Mouse (Mus musculus) hindbrain, embryonic 12.5 days (tissue): Measurements from ENCODE around the gene Sgsm2. TPM values are rescaled to one million over a fixed set of nuclear protein-coding genes. Genes with fewer than 3 reads are reported as not detected.

Experiments used
- ATAC-seq: fragments of 200-750 bp; cut with Nextera tagmentation; 2 replicates; pipeline ENCODE4 v1.8.0; 2017; ENCODE audit warnings: moderate TSS enrichment; ENCODE audit not compliant: low FRiP score
- H3K27ac ChIP-seq: fragments of 300-500 bp; sonication (generic); 2 replicates; pipeline ENCODE4 v1.5.1; 2016; ENCODE audit warnings: mild to moderate bottlenecking
- H3K27me3 ChIP-seq: fragments of 300-500 bp; sonication (generic); 2 replicates; pipeline ENCODE4 v1.6.1; 2016; ENCODE audit warnings: mild to moderate bottlenecking
- H3K36me3 ChIP-seq: fragments of 300-500 bp; sonication (generic); 2 replicates; pipeline ENCODE4 v1.6.1; 2016; ENCODE audit warnings: mild to moderate bottlenecking
- H3K4me1 ChIP-seq: fragments of 300-500 bp; sonication (generic); 2 replicates; pipeline ENCODE4 v1.6.1; 2016
- H3K4me2 ChIP-seq: fragments of 300-500 bp; sonication (generic); replicated peaks from 2 replicates; pipeline ENCODE4 v1.6.1; 2016; ENCODE audit warnings: mild to moderate bottlenecking
- H3K4me3 ChIP-seq: fragments of 300-500 bp; sonication (generic); 2 replicates; pipeline ENCODE4 v1.5.1; 2016; ENCODE audit warnings: mild to moderate bottlenecking
- H3K9ac ChIP-seq: fragments of 300-500 bp; sonication (generic); 2 replicates; pipeline ENCODE4 v1.6.1; 2016; ENCODE audit warnings: mild to moderate bottlenecking, moderate library complexity
- H3K9me3 ChIP-seq: fragments of 300-500 bp; sonication (generic); replicated peaks from 2 replicates; pipeline ENCODE4 v1.6.1; 2016; ENCODE audit warnings: mild to moderate bottlenecking
- WGBS: fragments of 180-500 bp; shearing (Covaris S2); methylation state at CpG from one replicate; pipeline ENCODE4 v1.1.7; 2016; 5-methylcytosine and 5-hydroxymethylcytosine counted together
- polyA plus RNA-seq: library from polyadenylated mRNA; unstranded; fragments of >200 nt; fragmentation: Nextera tagmentation; extraction: Ambion mirVana; gene quantifications from 2 replicates; pipeline ENCODE4 v1.2.1, GENCODE M21; 2016

Gene Sgsm2
- polyA plus RNA-seq, 1 experiment from 2014 or later: 16.1 TPM

DNA sequence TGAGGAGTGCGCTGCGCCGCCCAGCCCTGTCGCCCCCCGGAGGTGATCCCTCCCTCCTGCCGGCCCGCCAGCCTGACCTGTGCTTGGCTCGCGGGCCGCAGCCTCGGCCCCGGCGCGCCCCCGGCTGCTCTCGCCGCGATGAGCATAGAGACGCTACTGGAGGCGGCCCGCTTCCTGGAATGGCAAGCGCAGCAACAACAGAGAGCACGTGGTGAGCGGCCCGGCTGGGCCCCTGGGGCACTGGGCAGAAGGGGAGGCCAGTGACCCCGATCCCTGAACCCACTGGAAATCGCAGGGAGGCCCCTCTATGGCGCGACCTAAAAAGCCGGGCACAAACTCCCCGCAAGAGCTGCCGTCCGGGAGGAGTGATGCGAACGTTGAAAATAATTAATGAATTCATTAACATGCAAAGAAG lies 65.7 kb downstream of the Sgsm2 start:
- under 1% methylated on average over 35 of the region's 35 CpGs for WGBS
- Histone ChIP-seq H3K36me3 (no peaks in the 10 kb centered on the region), H3K9me3 (no peaks in the 10 kb centered on the region), H3K4me3 (peak overlapping the region; percentile 95), H3K4me1 (peaks cover 49% of the 10 kb centered on the region), H3K4me2 (peak overlapping the region; percentile 81), H3K27ac (peak overlapping the region; percentile 95), H3K9ac (peak overlapping the region; percentile 90), H3K27me3 (no peaks in the 10 kb centered on the region)
- ATAC-seq: no peak

DNA sequence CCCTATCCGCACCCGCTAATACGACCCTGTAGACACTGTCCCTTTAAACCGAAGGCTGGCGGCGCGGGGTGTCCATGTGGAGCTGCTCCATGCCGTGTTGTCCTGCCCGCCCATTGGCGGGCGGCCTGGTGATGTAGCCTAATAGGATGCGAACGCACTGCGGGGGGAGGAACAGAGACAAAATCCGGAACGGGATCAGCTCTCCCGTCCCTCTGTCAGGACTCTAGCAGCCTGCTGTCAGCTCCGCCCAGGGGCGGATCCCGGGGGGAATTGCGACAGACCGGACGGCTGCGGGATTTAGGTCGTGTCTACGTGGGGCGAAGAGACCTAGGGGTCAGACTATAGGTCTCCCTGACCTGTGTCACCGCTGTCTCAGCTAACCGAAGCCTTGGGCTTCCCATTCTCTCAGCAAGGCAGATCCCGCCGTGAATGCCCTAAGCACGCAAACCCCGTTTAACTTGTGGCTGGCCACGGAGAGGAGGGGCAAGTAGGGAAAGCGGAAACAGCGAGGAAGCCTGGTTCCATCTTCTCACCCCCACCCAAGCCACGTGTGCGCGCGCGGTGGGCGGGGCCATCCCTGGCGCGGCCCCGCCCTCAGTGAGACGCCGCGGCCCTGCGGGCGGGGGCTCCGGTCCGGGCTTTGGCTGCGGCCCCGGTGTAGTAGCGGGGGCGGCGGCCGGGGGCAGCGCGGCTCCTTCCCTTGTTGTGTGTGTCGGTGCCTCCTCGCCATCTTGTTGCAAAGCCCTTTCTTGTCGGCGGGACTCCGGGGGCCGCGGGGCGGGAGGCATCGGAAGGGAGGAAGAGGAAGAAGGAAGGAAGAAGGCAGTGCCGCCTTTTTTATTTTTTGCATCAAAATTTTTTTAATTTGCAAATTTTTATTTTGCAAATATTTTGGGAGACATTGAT lies 66.4 kb downstream of the Sgsm2 start, which contains the start of gene Mnt:
TSS of gene Mnt (plus strand) at position 665 of the 906 bp plus-strand sequence.
- WGBS: 1% methylated on average over 67 of the region's 70 CpGs
- Histone ChIP-seq H3K36me3 (no peaks in the 10 kb centered on the region), H3K4me2 (peak within 1 kb of the TSS; percentile 81), H3K4me1 (peaks cover 43% of the 10 kb centered on the region), H3K9me3 (no peaks in the 10 kb centered on the region), H3K9ac (peak within 1 kb of the TSS; percentile 90), H3K27ac (peak within 1 kb of the TSS; percentile 95), H3K27me3 (no peaks in the 10 kb centered on the region), H3K4me3 (peak within 1 kb of the TSS; percentile 95)
- ATAC-seq: peak; percentile 94

GRCm38 (mm10) chr11:74829812-74830211 lies 67.0 kb downstream of the Sgsm2 start:
- H3K4me1 ChIP-seq: peaks cover 39% of the 10 kb centered on the region

DNA sequence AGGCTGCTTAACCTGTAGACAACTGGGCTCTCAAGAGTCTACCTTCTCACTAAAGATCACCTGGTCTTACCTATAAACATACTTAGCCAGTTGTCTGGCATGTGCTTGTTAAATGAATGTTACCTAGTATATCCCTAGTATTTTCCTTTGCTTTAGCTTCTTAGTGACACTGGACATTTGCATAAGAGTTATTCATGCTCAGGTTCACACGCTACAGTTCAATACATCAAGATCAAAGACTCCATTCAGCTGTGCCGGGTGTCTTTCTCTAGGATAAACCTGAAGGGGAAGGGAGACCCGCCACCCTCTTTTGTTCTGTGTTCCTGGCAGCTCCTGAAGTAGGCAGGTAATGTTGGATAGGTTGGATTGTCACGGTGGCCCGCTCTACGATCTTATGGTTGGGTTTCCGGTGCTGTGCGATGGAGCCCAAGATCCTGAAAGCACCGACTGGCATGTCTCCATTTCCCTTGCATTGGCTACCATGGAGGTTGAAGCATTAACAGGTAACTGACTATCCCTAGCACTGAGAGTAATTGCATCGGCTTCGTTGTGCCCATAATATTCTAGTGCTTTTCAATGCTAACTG lies 67.8 kb downstream of the Sgsm2 start:
- 13% methylated on average over 11 of the region's 11 CpGs for WGBS
- H3K4me1 ChIP-seq: peaks cover 33% of the 10 kb centered on the region
- peak overlapping the region; percentile 81 for H3K4me2 ChIP-seq
- H3K27ac ChIP-seq: peak overlapping the region; percentile 95; the same call in 1 of the 2 replicates
- ATAC-seq: no peak
- H3K4me3 ChIP-seq: peak overlapping the region; percentile 95
- H3K27me3 ChIP-seq: no peaks in the 10 kb centered on the region
- H3K9ac ChIP-seq: no peak overlapping the region
- H3K9me3 ChIP-seq: no peaks in the 10 kb centered on the region
- H3K36me3 ChIP-seq: no peaks in the 10 kb centered on the region

More at GRCm38 (mm10) chr11:74829812-74830211, 67.0 kb downstream of the Sgsm2 start:
- H3K9me3 ChIP-seq: no peaks in the 10 kb centered on the region
- peak overlapping the region; percentile 95 for H3K4me3 ChIP-seq
- ATAC-seq: peak; percentile 48
- peak overlapping the region; percentile 95 for H3K27ac ChIP-seq
- H3K4me2 ChIP-seq: peak overlapping the region; percentile 81
- WGBS: 1% methylated on average over 20 of the region's 20 CpGs
- H3K36me3 ChIP-seq: no peaks in the 10 kb centered on the region
- no peaks in the 10 kb centered on the region for H3K27me3 ChIP-seq
- H3K9ac ChIP-seq: peak overlapping the region; percentile 36; the same call in 1 of the 2 replicates

DNA sequence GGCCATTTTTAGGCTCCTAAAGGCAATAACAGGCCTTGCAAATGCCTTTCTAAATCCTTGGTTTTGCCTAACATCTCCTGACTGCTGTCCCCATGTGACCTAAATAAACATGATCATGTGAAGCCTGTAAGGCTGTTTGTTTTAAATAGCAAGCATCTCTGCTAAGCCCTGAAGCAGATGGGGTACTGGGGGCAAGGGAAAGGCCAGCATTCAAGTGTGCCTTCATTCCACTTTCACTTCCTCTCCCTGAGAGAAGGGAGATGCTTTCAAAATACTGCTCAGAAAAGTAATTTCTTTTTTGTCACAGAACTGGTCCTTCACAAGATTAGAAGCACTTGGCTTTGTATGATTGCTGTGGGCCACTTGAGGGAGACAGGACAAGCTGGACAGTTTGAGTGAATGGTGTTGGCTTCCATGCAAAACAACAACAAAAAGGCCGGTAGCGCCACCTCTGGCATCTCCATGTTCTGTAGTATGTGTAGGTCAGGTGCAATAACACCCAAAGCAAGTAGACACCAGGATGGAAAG lies 68.4 kb downstream of the Sgsm2 start:
- H3K36me3 ChIP-seq: no peaks in the 10 kb centered on the region
- no peak overlapping the region for H3K9ac ChIP-seq
- H3K27ac ChIP-seq: no peak overlapping the region
- H3K27me3 ChIP-seq: no peaks in the 10 kb centered on the region
- H3K4me2 ChIP-seq: no peak overlapping the region
- no peaks in the 10 kb centered on the region for H3K9me3 ChIP-seq
- 28% methylated on average over 2 of the region's 2 CpGs for WGBS
- no peak for ATAC-seq
- peaks cover 27% of the 10 kb centered on the region for H3K4me1 ChIP-seq
- no peak overlapping the region for H3K4me3 ChIP-seq

DNA sequence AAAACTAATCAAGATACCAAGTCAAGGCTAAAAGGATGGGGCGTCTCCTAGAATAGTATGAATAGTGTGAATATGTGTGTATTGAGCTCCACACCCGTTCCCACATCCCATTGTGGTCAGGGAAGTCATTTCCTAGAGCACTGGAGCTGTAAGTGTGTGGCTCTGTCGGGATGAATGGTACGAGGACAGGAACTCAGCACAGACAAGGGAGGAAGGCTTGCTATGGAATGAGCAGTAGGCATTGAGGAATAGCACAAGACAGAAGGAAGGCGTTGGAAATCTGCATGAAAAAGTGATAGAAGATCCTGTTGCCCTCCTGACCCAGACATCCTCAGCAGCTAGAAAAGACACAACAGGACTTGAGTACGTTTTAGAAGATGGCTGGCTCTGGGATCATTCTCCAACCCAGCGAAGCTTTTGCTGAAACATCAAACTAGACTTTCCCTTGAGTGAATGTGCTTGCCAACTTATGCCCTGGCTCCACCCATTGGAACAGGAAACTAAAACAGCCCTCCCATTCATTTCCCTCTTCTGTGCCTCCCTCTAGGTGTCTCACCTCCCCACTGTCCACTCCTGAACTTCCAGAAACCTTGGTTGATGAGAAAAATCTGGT lies 69.0 kb downstream of the Sgsm2 start:
- no peaks in the 10 kb centered on the region for H3K27me3 ChIP-seq
- H3K9ac ChIP-seq: no peak overlapping the region
- H3K9me3 ChIP-seq: no peaks in the 10 kb centered on the region
- WGBS: 73% methylated on average over 7 of the region's 7 CpGs
- H3K27ac ChIP-seq: no peak overlapping the region
- no peak overlapping the region for H3K4me2 ChIP-seq
- no peak overlapping the region for H3K4me3 ChIP-seq
- ATAC-seq: no peak
- no peaks in the 10 kb centered on the region for H3K36me3 ChIP-seq
- H3K4me1 ChIP-seq: peaks cover 21% of the 10 kb centered on the region

GRCm38 (mm10) chr11:74826702-74827101 lies 70.2 kb downstream of the Sgsm2 start:
- H3K4me2 ChIP-seq: no peak overlapping the region
- no peak overlapping the region for H3K27ac ChIP-seq
- no peaks in the 10 kb centered on the region for H3K27me3 ChIP-seq
- WGBS: 87% methylated on average over 5 of the region's 5 CpGs
- ATAC-seq: no peak
- H3K4me1 ChIP-seq: peaks cover 16% of the 10 kb centered on the region
- H3K9ac ChIP-seq: no peak overlapping the region
- no peaks in the 10 kb centered on the region for H3K9me3 ChIP-seq
- no peaks in the 10 kb centered on the region for H3K36me3 ChIP-seq
- H3K4me3 ChIP-seq: no peak overlapping the region

GRCm38 (mm10) chr11:74826151-74826550 lies 70.7 kb downstream of the Sgsm2 start:
- WGBS: 62% methylated on average over 7 of the region's 7 CpGs
- no peak overlapping the region for H3K9ac ChIP-seq
- no peaks in the 10 kb centered on the region for H3K27me3 ChIP-seq
- no peak for ATAC-seq
- H3K27ac ChIP-seq: no peak overlapping the region
- H3K4me2 ChIP-seq: no peak overlapping the region
- H3K9me3 ChIP-seq: no peaks in the 10 kb centered on the region
- H3K4me1 ChIP-seq: peaks cover 16% of the 10 kb centered on the region
- H3K4me3 ChIP-seq: no peak overlapping the region
- no peaks in the 10 kb centered on the region for H3K36me3 ChIP-seq

- no peaks in the 10 kb centered on the region for H3K4me1 ChIP-seq
- no peak for ATAC-seq
- no peaks in the 10 kb centered on the region for H3K27me3 ChIP-seq
- H3K9me3 ChIP-seq: no peaks in the 10 kb centered on the region
- no peak overlapping the region for H3K27ac ChIP-seq
- H3K4me2 ChIP-seq: no peak overlapping the region
- WGBS: 78% methylated on average over 7 of the region's 7 CpGs
- no peak overlapping the region for H3K4me3 ChIP-seq
- H3K36me3 ChIP-seq: peaks cover 10% of the 10 kb centered on the region; the same call in 1 of the 2 replicates
- H3K9ac ChIP-seq: no peak overlapping the region
Measured at GRCm38 (mm10) chr11:74822746-74823440, 74.0 kb downstream of the Sgsm2 start.

GRCm38 (mm10) chr11:74821463-74821862 lies 75.4 kb downstream of the Sgsm2 start:
- Histone ChIP-seq H3K9ac (no peak overlapping the region), H3K4me3 (no peak overlapping the region), H3K9me3 (no peaks in the 10 kb centered on the region), H3K27ac (no peak overlapping the region), H3K36me3 (peaks cover 22% of the 10 kb centered on the region), H3K4me1 (no peaks in the 10 kb centered on the region), H3K27me3 (no peaks in the 10 kb centered on the region), H3K4me2 (no peak overlapping the region)
- ATAC-seq: no peak
- WGBS: 59% methylated on average over 1 of the region's 1 CpGs

- Histone ChIP-seq H3K4me1 (no peaks in the 10 kb centered on the region), H3K27ac (no peak overlapping the region), H3K4me3 (no peak overlapping the region), H3K36me3 (peaks cover 22% of the 10 kb centered on the region), H3K27me3 (no peaks in the 10 kb centered on the region), H3K4me2 (no peak overlapping the region), H3K9ac (no peak overlapping the region), H3K9me3 (no peaks in the 10 kb centered on the region)
- no peak for ATAC-seq
- 88% methylated on average over 1 of the region's 1 CpGs for WGBS
Measured at GRCm38 (mm10) chr11:74820921-74821320, 75.9 kb downstream of the Sgsm2 start.

DNA sequence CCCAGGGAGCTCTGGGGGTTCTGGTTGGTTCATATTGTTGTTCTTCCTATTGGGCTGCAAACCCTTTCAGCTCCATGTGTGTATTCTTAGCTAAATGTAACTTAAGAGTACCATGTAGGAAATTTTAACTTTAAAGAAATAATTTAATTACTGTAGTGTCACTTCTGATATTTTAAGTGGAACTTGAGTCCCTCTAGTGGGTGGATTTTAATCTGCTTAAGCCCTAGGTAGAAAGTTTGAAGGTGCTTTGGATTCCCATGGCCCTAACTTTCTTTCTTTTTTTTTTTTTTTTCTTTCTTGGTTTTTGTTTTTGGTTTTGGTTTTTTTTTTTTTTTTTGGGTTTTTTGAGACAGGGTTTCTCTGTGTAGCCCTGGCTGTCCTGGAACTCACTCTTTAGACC lies 81.1 kb downstream of the Sgsm2 start:
- no peak overlapping the region for H3K27ac ChIP-seq

More for the DNA sequence above, 81.1 kb downstream of the Sgsm2 start:
- Histone ChIP-seq H3K9me3 (no peaks in the 10 kb centered on the region), H3K36me3 (peaks cover 25% of the 10 kb centered on the region), H3K4me2 (no peak overlapping the region), H3K27me3 (no peaks in the 10 kb centered on the region), H3K4me1 (no peaks in the 10 kb centered on the region), H3K4me3 (no peak overlapping the region), H3K9ac (no peak overlapping the region)
- ATAC-seq: no peak
